Mouse (Mus musculus): Measurements from ENCODE around the gene Rps8.

Rps8 gene

DNA sequence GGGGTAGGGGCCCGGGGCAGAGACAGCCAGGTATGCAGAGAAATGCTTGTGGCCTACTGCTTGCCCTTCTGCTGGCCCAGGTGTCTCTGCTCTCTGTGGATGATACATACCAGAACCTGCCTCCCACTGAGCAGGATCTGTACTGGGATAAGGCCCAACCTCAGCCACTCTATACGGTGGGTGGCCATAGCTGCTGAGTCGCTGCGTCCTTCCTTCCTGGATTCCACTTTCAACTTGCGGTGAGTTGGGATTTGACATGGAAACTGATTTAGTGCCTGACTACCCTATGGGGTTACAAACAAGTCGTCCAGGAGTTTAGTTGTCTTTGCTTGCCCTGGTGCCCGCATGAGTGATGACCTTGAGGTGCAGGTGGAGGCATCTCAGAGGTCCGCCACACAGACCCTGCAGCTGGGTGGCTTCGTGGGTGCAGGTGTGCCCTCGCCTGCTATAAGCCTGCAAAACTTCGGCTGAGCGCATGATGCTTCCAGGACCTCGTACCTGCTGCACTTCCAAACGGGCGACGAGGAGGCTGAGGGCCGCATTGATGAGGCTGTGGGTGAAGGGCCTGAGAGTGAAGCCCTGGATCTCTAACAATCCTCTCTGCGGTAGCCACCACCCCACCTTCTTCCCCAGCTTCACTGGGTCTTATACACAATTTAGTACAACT, 7.9 kb downstream of the Rps8 start:
- no peak for DNase-seq

DNA sequence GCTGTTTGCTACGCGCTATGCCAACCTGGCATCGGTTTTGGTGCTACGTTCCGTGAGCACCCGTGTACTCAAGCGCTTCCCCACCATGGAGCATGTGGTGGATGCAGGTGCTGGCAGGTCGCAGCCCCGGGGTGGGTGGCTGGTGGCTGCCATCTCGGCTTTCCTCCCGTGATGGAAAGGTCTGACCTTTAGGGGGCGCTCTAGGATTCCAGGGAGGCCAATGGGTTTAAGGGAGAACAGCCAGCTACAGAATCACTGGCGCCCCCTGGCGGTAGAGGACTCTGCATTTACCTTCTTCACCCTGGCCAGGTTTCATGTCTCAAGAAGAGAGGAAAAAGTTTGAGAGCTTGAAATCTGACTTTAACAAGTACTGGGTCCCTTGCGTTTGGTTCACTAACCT, 9.9 kb downstream of the Rps8 start:
- peak; percentile 92 for DNase-seq

DNA sequence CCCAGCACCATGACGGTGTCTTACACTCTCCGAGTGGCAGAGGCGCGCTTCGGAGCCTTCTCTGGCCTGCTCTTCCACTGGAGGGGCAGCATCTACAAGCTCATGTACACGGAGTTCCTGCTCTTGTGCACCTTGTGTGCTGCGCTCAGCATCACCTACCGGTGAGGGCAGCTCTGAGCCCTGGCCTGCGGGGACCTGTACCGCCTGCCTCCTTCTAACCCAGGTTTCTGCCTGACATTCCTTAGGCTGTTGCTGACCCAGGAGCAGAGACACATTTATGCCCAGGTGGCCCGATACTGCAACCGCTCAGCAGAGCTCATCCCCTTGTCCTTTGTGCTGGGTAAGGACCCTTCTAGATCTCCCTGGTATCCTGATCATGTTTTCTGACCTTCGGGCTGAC, 10.8 kb downstream of the Rps8 start:
- no peak for DNase-seq

DNA sequence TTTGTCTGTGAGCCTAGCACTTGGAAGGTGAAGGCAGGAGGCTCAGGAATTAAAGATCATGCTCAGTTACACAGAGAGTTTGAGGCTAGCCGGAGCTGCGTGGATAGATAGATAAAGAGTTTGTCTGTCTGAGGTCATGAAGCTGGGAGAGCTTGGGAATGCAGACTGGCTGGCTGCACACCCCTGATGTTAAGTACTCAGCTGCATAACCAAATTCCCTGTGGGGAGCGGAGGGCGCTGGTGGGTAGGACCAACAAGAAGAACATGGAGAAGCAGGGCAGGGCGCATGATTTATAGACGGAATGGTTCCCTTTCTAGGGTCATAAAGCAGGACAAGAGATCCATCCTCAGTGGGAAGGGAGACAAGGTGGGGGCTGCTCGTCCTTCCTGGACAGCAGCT, 13.0 kb downstream of the Rps8 start:
- no peak for DNase-seq

DNA sequence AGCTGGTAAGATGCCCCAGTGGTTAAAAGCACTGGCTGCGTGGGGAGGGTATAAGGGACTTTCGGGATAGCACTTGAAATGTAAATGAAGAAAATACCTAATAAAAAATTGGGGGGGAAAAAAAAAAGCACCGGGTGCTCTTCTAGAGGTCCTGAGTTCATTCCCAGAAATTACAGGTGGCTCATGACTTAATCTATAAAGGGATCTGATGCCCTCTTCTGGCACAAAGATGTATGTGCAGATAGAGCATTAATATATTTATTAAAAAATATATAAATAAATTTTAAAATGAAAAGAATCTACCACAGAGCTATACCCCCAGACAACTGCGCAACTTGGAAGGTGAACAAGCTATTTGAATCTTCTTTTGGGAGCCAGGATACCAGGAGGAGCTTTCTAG, 15.4 kb downstream of the Rps8 start:
- no peak for DNase-seq

DNA sequence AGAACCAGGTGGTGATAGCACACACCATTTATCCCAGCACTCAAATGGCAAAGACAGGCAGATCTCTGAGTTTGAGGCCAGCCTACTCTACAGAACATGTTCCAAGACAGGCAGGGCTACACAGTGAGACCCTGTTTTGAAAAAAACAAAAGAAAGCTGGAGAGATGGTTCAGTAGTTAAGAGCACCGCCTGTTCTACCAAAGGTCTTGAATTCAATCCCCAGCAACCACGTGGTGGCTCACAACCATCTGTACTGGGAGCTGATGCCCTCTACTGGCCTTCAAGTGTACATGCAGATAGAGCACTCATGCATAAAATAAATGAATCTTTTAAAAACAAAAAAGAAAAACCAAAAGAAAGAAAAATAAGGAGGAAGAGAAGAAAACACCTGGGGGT, 16.8 kb downstream of the Rps8 start:
- DNase-seq = peak; percentile 62

DNA sequence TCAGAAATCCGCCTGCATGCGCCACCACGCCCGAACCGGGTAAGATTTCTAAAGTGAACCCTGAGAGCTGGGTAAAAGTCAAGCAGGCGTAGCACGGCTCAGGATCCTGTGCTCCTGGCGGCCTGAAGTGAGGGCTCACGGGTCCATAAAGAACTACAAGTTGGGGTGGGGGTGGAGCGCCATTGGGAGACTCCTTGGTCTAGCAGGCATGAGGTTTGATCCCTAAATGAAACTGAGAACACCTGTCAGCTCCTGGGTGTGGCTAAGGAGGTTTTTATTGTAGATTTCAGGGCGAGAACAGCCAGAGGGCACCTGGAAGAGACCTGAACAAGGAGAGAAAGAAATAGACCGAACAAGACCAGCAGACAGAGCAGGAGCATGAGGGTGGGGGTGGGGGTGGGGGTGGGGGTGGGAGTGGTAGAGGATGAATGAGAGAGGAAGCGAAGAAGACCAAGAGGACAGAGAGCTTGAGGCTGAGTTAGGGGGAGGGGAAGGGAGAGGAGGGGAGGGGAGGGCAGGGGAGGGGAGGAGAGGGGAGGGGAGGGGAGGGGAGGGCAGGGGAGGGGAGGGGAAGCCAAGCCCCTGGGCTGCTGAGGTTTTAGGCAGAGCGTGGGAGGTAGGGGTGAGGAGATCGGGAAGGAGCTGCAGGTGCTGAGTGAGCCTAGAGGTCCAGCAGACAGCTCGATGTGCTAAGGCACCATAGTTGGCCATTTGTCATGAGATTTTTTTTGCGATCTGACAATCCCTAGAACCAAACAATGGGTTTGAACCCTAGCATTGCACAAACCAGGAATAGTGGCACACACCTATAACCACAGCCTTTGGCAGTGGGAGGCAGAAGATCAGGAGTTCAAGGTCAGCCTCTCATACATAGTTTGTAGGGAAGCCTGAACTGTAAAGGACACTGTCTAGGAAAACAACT, 17.5 kb downstream of the Rps8 start:
- no peak for DNase-seq

DNA sequence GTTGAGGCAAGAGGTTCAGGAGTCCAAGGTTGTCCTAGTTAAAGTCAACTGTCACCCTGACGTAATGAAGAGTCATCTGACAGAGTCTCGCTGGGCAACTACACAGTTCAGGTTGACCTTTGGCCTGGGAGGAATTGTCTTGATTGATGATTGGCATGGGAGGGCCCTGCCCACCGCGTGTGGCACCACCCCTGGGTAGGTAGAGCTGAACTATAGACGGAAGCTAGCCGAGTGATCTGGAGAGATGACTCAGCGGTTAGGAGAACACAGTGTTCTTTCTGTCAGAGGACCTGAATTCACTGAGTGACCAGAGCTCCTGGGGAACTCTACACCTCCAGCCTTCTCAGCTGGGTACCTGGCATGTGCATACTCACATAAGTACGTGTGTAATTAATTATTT, 20.0 kb downstream of the Rps8 start:
- no peak for DNase-seq

DNA sequence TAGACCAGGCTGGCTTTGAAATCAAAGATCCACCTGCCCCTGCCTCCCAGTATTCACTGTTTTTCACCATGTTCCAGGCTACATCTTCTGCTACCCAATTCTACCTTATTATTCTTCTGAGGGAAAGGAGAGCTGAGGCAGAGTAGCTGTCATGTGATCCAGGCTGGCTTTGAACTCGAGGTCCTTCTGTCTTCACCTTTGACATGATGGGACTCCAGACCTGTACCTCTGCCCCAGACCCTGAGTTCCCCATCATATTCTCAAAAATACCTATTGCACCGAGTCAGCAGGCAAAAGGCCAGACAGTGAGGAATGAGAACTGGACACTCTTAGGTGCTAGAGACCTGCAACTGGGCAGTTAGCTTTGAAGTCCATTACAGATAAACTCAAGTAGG, 21.4 kb downstream of the Rps8 start:
- no peak for DNase-seq

DNA sequence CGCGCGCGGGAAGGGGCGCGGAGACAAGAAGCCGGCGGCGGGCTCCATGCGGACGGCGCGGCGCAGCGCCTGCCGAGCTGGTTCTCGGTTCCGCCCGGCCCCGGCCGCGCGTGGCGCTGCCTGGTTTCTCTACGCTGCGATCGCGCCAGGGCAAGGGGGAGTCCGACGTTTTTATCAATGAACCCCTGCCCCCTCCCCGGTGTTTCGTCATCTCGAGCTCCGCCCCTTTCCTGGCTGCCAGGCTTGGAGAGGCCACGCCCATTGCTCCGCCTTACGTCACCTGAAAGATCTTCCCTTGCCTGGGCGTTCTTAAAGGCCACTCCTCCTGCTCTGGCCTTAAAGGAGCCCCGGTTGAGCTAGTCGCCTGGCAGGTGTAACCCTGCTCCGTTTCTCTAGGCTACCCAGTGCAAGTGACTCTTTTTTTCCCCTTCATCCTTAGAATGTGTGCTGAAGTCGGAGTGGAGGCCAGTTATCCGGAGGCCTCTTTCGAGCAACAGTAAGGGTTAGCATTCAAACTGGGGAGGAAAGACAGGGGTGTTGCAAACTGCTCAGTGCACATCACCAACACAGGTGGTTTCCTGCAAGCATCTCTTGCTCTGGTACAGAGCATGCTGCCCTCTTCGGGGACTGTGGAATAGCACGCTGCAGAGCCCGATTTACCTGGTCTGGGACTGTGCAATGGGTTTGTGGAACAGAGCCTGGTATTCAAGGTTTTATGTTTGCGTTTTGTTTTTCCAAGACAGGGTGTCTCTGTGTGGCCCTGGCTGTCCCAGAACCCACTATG, 22.0 kb downstream of the Rps8 start, which contains the start of gene Plk3:
Gene Plk3, minus strand, starts transcription at position 147 of the 784 bp plus-strand sequence.
- DNase-seq = peak; percentile 98

DNA sequence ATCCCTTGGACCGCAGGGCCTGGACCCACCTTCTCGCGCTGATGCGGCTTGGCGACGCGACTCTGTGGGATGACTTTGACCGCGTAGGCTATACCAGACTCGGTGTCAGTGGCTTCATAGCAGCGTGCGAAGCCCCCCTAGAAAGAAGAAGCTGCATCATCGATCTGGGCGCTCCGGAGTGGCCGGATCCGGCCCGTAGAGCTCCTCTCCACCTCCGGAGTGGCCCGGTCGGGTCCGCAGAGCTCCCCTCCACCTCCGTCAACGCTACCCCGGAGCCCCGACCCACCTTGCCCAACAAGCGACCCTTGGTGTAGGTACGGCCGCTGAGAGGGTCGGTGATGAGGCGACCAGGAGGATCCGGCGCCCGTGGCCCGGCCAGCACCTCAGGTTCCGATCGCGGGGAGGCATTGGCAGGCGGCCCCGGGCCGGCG, 22.7 kb downstream of the Rps8 start:
- peak; percentile 28 for DNase-seq

DNA sequence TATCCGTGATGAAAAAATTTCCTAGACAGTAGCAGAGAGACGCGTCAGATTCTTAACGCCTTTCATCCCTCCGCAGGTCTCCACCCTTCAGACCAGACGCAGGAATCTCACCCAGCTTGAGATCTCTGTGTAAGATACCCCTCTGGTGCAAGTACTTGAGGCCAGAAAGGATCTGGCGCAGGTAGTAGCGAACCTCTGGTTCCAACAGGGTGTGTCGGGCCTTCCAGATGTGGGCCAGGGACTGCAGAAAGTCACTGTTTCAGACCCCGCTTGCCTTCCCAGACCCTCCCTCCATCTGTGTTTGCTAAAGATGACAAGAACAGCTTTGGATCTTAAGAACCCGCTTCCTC, 23.3 kb downstream of the Rps8 start:
- DNase-seq = no peak

DNA sequence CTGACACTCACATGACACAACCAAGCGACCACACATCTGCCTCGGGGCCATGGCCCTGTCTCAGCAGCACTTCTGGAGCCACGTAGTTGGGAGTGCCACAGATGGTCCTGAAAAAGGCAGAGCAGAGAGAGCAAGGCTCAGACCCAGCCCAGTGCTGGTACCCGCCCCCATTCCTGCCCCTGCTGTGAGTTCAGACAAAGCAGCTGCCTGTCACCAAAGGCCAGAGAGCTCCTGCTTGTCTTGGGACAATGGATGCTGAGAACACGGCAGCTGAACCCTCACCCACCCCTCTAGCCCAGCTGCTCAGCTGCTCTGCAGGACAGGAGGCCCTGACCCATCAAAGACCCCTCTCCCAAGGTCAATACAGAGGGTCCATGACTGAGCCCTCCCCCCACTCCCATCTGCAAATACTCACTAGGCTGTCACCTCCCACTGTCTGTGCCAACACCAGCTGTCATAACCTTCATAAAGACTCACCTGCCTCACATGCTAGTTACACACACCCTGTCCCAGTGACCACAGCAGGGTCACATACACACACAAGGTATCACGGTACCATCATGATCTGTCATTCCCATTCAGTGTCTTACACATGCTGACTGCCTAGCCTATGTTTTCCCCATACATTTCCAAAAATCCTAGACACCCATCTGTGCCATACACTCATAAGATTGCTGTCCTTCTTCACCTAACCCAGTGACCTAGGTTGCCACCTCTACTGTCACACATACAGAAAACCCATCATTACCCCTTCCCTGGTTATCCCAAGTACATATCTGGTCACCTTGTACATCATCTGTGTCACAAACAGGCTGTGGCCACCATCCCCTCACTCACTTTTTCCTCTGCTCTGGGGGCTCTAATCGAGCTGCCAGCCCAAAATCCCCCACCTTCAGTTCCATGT, 23.9 kb downstream of the Rps8 start:
- DNase-seq = no peak

DNA sequence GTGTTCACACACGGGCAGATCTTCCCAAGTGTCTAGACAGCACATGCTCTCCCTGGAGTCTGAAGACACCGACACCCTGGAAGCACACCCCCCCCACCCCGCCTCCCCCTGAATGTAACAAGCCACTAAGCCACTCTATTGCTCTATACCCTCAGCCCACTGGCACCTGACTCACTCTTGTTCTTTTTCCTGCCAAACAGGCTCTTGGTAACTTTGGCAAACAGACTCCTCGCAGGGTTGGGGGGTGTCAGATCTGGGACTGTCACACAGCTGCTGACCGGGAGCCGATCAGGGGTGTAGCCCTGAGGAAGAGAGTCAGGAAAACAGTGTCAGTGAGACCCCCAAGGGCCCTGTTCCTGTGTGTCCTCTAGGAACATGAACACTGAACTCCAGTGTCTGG, 24.8 kb downstream of the Rps8 start:
- DNase-seq = no peak

DNA sequence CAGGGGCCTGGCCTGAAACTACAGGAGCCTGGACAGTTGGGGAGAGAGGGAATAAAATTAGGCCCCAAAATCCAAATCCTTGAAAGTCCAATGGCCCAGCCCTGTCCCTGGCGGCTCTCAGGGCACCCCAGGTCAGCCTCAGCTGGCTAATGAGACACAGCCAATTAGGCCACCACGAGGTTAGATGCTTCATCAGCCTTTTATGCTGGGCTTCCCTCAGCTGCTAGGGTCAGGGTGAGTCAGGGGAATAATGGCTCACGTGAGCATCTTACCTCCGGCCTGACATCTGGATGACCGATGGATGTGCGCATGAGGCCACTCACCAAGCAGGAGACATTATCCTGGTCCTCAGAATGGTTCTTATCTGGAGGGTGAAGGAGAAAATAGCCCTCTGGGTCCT, 25.3 kb downstream of the Rps8 start:
- DNase-seq = no peak

DNA sequence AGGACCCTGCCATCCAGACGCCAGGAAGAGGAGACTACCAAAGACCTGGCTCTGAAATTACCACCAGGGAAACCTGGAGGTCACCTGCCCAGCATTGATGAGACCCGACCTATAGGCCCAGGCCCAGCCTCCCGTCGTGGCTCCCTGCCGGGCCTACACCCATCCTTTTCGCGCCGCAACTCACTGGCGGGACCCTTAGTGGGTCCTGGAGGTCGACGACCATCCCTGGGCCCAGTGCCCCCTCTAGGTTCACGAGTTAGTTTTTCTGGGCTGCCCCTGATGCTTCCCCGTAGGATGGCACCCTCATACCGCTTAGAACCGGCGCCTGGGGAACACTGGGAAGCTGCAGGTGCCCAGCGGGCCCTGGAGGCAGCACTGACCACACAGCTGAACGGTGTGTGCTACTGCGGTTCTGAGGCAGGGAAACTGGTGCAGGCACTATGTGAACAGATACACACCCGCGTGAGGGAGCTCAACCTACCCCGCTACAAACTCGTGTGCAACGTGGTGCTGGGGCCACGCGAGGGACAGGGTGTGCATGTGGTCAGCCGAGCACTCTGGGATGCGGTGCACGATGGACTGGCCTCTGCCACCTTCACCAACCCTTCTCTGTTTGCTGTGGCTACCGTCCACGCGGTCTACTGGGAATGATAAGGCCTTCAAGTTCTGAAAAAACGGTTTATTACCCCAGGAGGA, 27.9 kb downstream of the Rps8 start:
- no peak for DNase-seq

DNA sequence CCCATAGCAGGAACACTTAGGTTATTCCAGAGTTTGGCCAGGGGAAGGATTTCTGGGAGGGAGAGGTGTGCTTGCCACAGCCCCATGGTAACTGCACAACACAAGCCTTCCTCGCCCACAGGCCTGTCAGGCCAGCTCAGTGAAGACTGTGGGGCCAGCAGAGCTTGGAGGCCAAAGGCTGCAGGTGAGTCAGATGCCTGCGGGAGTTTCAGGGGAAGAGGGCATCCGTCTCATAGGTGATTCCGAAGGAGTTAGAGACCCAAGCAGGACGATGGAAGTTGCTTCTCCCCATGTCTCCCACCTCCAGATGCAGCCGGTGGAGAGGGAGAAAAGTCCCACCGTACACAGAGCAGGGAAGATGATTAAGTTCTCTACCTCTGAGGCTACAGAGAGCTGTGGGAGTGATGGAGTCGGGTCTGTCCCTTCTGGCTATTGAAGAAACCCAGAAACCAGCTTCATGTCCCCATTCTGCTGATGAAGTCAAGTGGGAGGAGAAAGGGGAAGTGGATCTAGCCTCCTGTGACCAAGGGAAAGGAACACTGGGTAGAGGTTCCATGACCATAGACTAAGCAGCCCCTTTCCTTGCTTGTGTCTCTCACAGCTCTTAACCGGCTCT, 29.3 kb downstream of the Rps8 start, which contains the start of gene Tctex1d4:
Gene Tctex1d4, plus strand, starts transcription at position 120 of the 616 bp plus-strand sequence.
- no peak for DNase-seq

DNA sequence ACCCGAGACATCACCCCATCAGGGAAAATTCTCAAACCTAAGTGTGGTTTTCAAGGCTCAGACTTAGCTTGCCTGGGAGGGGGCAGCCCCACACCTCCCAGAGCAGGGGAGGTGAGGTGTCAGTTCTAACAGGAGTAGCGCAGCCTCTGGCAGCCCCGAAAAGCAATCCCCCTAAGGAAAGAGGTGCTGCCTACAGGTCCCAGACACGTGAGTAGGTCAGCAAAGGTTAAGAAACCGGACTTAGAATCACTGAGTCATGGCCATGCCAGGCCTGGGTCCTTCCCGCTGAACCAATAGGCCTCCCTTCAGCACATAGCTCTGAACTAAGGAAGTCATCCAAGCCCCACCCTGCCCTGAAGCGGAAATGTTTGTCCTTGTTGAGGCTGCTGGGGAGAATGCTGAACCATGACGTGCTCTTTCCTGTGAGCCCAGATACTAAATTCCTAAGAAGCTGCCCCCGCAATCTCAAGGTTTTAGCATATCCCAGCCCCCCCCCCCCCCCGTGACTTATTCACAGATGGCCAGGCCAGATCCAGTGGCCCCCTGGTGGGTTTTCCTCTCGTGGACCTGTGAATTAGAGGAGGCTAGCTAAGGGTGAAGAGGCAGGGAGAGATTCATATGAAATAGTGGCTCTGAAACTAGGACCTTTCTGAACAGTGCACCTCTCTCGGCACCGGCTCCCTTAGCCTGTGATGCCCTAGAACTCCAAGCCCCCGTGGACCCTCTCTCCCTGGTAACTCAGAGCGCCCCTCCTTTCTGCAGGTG, 30.0 kb downstream of the Rps8 start:
- DNase-seq = peak; percentile 78

DNA sequence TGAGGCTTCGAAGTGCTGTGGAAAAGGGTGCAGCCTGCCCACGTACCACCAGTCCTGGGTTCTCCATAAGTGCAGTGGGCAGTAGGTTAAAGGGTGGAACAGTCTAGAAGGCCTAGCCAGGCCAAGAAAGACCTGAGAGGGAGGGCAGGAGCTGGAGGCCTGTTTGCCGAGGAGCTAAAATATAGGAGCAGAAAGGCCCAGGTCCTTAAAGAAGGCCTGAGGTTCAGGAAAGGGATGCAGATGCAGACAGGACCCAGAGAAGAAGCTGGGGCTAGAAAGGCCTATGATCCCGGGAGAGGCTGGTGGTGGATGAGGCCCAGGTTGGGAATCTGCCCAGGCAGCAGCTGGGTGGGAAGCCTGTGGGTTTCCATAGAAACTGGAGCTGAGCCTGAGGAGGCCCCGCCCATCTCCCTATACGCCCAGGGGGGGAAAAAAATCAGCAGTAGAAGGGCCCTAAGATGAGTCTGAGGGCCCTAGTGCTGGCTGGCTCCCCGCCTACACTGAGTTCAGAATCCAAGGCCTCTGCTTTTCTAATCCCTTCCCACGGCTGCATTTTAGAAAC, 30.6 kb downstream of the Rps8 start, which contains the start of gene Btbd19:
Gene Btbd19, minus strand, starts transcription at position 378 of the 562 bp plus-strand sequence.
- peak; percentile 34 for DNase-seq

All from thymus, postnatal 14 days (tissue).